Mouse (Mus musculus): ENCODE data around the gene Rabepk. TPM values are rescaled to one million over a fixed set of nuclear protein-coding genes. Genes with fewer than 3 reads are reported as not detected.

The Rabepk gene
- polyA plus RNA-seq (2014; fragmentation: Illumina TruSeq; extraction: RNeasy Lipid Tissue Mini Kit (QIAGEN cat#74804); ENCODE audit: low read depth, low replicate concordance), result 9.6 TPM

GRCm38 (mm10) chr2:34799357-34800256 lies at the start of gene Rabepk:
Gene Rabepk (minus strand): TSS chr2:34799912.

GRCm38 (mm10) chr2:34832766-34833457 lies 33.2 kb upstream of the Rabepk start, which contains the start of gene Gm34653:
Gene Gm34653 (plus strand): TSS chr2:34833007.

GRCm38 (mm10) chr2:34825827-34826459 lies 26.2 kb upstream of the Rabepk start, which contains the start of gene Fbxw2:
Gene Fbxw2 (minus strand): TSS chr2:34826311.

GRCm38 (mm10) chr2:34771368-34772226 lies 28.1 kb downstream of the Rabepk start, which contains the start of gene Hspa5:
Gene Hspa5 (plus strand): TSS chr2:34771970.

GRCm38 (mm10) chr2:34754551-34755358 lies 45.0 kb downstream of the Rabepk start, which contains the start of gene Gapvd1:
Gene Gapvd1 (minus strand): TSS chr2:34755232.

Other genes with a start within 250 kb of the Rabepk start
- gene Gapvd1, start 44.7 kb downstream of the Rabepk start, polyA plus RNA-seq (2014; fragmentation: Illumina TruSeq; extraction: RNeasy Lipid Tissue Mini Kit (QIAGEN cat#74804); ENCODE audit: low read depth, low replicate concordance), result 63.2 TPM
- gene Hspa5, start 27.9 kb downstream of the Rabepk start, polyA plus RNA-seq (2014; fragmentation: Illumina TruSeq; extraction: RNeasy Lipid Tissue Mini Kit (QIAGEN cat#74804); ENCODE audit: low read depth, low replicate concordance), result 1,305 TPM
- gene Fbxw2, start 26.4 kb upstream of the Rabepk start, polyA plus RNA-seq (2014; fragmentation: Illumina TruSeq; extraction: RNeasy Lipid Tissue Mini Kit (QIAGEN cat#74804); ENCODE audit: low read depth, low replicate concordance), result 127 TPM
- gene Gm34653, start 33.1 kb upstream of the Rabepk start, polyA plus RNA-seq (2014; fragmentation: Illumina TruSeq; extraction: RNeasy Lipid Tissue Mini Kit (QIAGEN cat#74804); ENCODE audit: low read depth, low replicate concordance), result not detected
- gene Cutal, start 74.5 kb upstream of the Rabepk start, polyA plus RNA-seq (2014; fragmentation: Illumina TruSeq; extraction: RNeasy Lipid Tissue Mini Kit (QIAGEN cat#74804); ENCODE audit: low read depth, low replicate concordance), result not detected
- 72.4 TPM for gene Psmd5, start 75.1 kb upstream of the Rabepk start, polyA plus RNA-seq (2014; fragmentation: Illumina TruSeq; extraction: RNeasy Lipid Tissue Mini Kit (QIAGEN cat#74804); ENCODE audit: low read depth, low replicate concordance)
- gene Phf19, start 114.1 kb upstream of the Rabepk start, polyA plus RNA-seq (2014; fragmentation: Illumina TruSeq; extraction: RNeasy Lipid Tissue Mini Kit (QIAGEN cat#74804); ENCODE audit: low read depth, low replicate concordance), result 2.0 TPM
- 1.7 TPM for gene Traf1, start 161.9 kb upstream of the Rabepk start, polyA plus RNA-seq (2014; fragmentation: Illumina TruSeq; extraction: RNeasy Lipid Tissue Mini Kit (QIAGEN cat#74804); ENCODE audit: low read depth, low replicate concordance)

Data from adrenal gland, adult 10 weeks (tissue).